19 mouse cellular contexts compared by ENCODE assay signal in the genomic region with DNA sequence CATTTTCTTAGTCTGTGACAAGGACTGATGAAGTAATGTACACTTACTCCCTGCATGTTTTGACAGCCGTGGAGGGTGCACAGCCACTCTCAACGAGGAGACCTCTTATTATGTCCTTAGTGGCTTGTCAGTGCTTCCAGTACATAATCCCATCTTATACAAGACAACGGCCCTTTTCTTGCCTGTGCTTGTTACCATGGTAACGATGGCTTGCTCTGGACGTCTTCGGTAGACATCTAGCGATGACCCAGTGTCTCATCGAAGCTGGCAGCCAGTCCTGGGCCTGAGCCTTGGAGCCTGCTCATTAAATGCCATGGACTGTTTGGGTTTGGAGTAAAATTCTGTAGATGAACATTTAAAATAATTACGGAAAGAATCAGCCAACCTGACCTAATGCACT.
DNase-seq lines count a peak whose midpoint lies in the region; ATAC-seq and TF ChIP-seq lines count a peak whose summit lies in the region.
"Had no signal": no experiment of that assay in that cellular context is flagged by ENCODE, and none has a peak within 500 bp of the region (broad histone marks: within the 10 kb centered on the region; RNA-seq: fewer than 3 reads in every experiment).

No protein-coding gene starts in this region.

- H3K4me1 ChIP-seq in midbrain, embryonic 12.5 days, result peaks cover 10% of the 10 kb centered on the region
- peaks cover 10% of the 10 kb centered on the region for H3K4me1 ChIP-seq in midbrain, embryonic 10.5 days
- no peaks in the 10 kb centered on the region for H3K4me1 ChIP-seq in forebrain, postnatal 0 days (ENCODE audit: insufficient read depth)
- H3K4me1 ChIP-seq: limb, embryonic 12.5 days; liver, embryonic 15.5 days; stomach, embryonic 15.5 days had no signal

- 34% methylated on average over 9 of the region's 9 CpGs for WGBS in midbrain, embryonic 12.5 days
- WGBS in midbrain, embryonic 10.5 days, result 64% methylated on average over 9 of the region's 9 CpGs
- WGBS in forebrain, postnatal 0 days, result 23% methylated on average over 9 of the region's 9 CpGs

- H3K27ac ChIP-seq in midbrain, embryonic 12.5 days (replicated peaks), result no peak overlapping the region
- no peak overlapping the region for H3K27ac ChIP-seq in midbrain, embryonic 10.5 days (replicated peaks)
- H3K27ac ChIP-seq in forebrain, postnatal 0 days (ENCODE audit: low read depth, low read length), result peak overlapping the region; percentile 21; the same call in 1 of the 2 replicates
- H3K27ac ChIP-seq: limb, embryonic 12.5 days; liver, embryonic 15.5 days; stomach, embryonic 15.5 days had no signal

- DNase-seq in embryo, embryonic 11 days, result peak; percentile 37
- DNase-seq in embryo, embryonic 10 days (ENCODE audit: low spot score), result no peak
- DNase-seq in midbrain, embryonic 10.5 days (ENCODE audit: low spot score), result no peak
- DNase-seq in forebrain, postnatal 0 days, result peak; percentile 49
- peak; percentile 70 for DNase-seq in retina, embryonic 14.5 days (ENCODE audit: low spot score)
- no peak for DNase-seq in urinary bladder, postnatal 36 days (ENCODE audit: low spot score in 2 of 2)
- DNase-seq in urinary bladder, adult 18-20 months (ENCODE audit: low spot score in 2 of 2), result no peak
- DNase-seq: cerebellum, adult 11 months; kidney, adult 18-20 months; kidney, postnatal 36 days; lung, postnatal 14 days; spleen, adult 18-20 months; thymus, postnatal 14 days had no signal

- peaks cover 6% of the 10 kb centered on the region; the same call in 1 of the 2 replicates for H3K27me3 ChIP-seq in midbrain, embryonic 12.5 days
- H3K27me3 ChIP-seq in midbrain, embryonic 10.5 days (ENCODE audit: low read depth, poor library complexity, severe bottlenecking), result no peaks in the 10 kb centered on the region
- H3K27me3 ChIP-seq in forebrain, postnatal 0 days (ENCODE audit: insufficient read depth, low read length), result no peaks in the 10 kb centered on the region
- H3K27me3 ChIP-seq: limb, embryonic 12.5 days; liver, embryonic 15.5 days; stomach, embryonic 15.5 days had no signal

- H3K9me3 ChIP-seq in midbrain, embryonic 12.5 days, result no peaks in the 10 kb centered on the region
- no peaks in the 10 kb centered on the region for H3K9me3 ChIP-seq in midbrain, embryonic 10.5 days (replicated peaks)
- no peaks in the 10 kb centered on the region for H3K9me3 ChIP-seq in forebrain, postnatal 0 days (ENCODE audit: low read length)
- H3K9me3 ChIP-seq: limb, embryonic 12.5 days; liver, embryonic 15.5 days; stomach, embryonic 15.5 days had no signal

- no peak overlapping the region for H3K4me2 ChIP-seq in midbrain, embryonic 12.5 days (replicated peaks)
- no peak overlapping the region for H3K4me2 ChIP-seq in forebrain, postnatal 0 days (ENCODE audit: low read depth)
- H3K4me2 ChIP-seq: limb, embryonic 12.5 days; liver, embryonic 15.5 days; stomach, embryonic 15.5 days had no signal

- H3K9ac ChIP-seq in midbrain, embryonic 12.5 days (replicated peaks), result no peak overlapping the region
- H3K9ac ChIP-seq in forebrain, postnatal 0 days, result no peak overlapping the region
- H3K9ac ChIP-seq: limb, embryonic 12.5 days; liver, embryonic 15.5 days; stomach, embryonic 15.5 days had no signal

- no peak for TF ChIP-seq CTCF in forebrain, postnatal 0 days (IDR thresholded peaks at IDR 0.05; ENCODE audit: low read depth)

- H3K36me3 ChIP-seq in midbrain, embryonic 12.5 days, result no peaks in the 10 kb centered on the region
- no peaks in the 10 kb centered on the region for H3K36me3 ChIP-seq in midbrain, embryonic 10.5 days
- no peaks in the 10 kb centered on the region for H3K36me3 ChIP-seq in forebrain, postnatal 0 days (ENCODE audit: insufficient read depth)
- H3K36me3 ChIP-seq: limb, embryonic 12.5 days; liver, embryonic 15.5 days; stomach, embryonic 15.5 days had no signal

- no peak overlapping the region for H3K4me3 ChIP-seq in midbrain, embryonic 12.5 days
- H3K4me3 ChIP-seq in midbrain, embryonic 10.5 days, result no peak overlapping the region
- H3K4me3 ChIP-seq in forebrain, postnatal 0 days (ENCODE audit: low read depth, low read length), result no peak overlapping the region
- H3K4me3 ChIP-seq: erythroblast, embryonic 14.5 days; limb, embryonic 12.5 days; liver, embryonic 15.5 days; stomach, embryonic 15.5 days had no signal

- peak; percentile 38; the same call in 1 of the 2 replicates for ATAC-seq in midbrain, embryonic 12.5 days (ENCODE audit: low FRiP score, low read depth)
- peak; percentile 69 for ATAC-seq in forebrain, postnatal 0 days
- ATAC-seq: Patski had no signal

Comparison
In these comparisons a context has a peak if more than half of its experiments do, and no peak if none do; other contexts are left out.
1. DNase-seq: peak in embryo, embryonic 11 days (single experiment), forebrain, postnatal 0 days (single experiment) and retina, embryonic 14.5 days (single experiment); none in embryo, embryonic 10 days (single experiment), midbrain, embryonic 10.5 days (single experiment), urinary bladder, postnatal 36 days (0 of 2) and urinary bladder, adult 18-20 months (0 of 2).